Mouse (Mus musculus) CH12.LX (cell line): ENCODE measurements at regions not wholly inside any gene's neighbourhood (a gene's known extent, or its start where the extent isn't known, plus 50 kb on each side); places are given as distances from the start of the nearest gene placed in this dataset.

ENCODE experiments used
- CHD2 ChIP-seq: IDR thresholded peaks from 2 replicates; pipeline ENCODE4 v1.6.1; 2011; ENCODE audit warnings: low read length, improper control_type of control experiment
- CTCF ChIP-seq, 2 experiments: IDR thresholded peaks in 1 of 2; conservative IDR thresholded peaks in 1 of 2; 2 replicates each; pipeline ENCODE4 v1.5.1; 2011 to 2012; ENCODE audit warnings: low read depth in 2 of 2, low read length in 2 of 2, improper control_type of control experiment in 1 of 2, inconsistent platforms in 1 of 2, mild to moderate bottlenecking in 1 of 2, moderate library complexity in 1 of 2
- EP300 ChIP-seq: IDR thresholded peaks from 2 replicates; pipeline ENCODE4 v1.6.1; 2011; ENCODE audit warnings: low read length, improper control_type of control experiment
- POLR2A ChIP-seq: IDR thresholded peaks from 2 replicates; pipeline ENCODE4 v1.6.1; 2011; ENCODE audit warnings: low read depth, mild to moderate bottlenecking, improper control_type of control experiment, low read length

GRCm38 (mm10) chr17:48600176-48600575 lies 145.5 kb downstream of the Unc5cl start:
- TF ChIP-seq EP300 (no peak), POLR2A (no peak), CTCF (conservative IDR thresholded peaks at IDR 0.05 in 1 of 2, IDR thresholded peaks at IDR 0.05 in 1 of 2; ENCODE audit: low read depth in 2 of 2, low read length in 2 of 2) (no peak), CHD2 (no peak)
